Mouse (Mus musculus): Measurements from ENCODE around the gene Lrrc8c.

DNA sequence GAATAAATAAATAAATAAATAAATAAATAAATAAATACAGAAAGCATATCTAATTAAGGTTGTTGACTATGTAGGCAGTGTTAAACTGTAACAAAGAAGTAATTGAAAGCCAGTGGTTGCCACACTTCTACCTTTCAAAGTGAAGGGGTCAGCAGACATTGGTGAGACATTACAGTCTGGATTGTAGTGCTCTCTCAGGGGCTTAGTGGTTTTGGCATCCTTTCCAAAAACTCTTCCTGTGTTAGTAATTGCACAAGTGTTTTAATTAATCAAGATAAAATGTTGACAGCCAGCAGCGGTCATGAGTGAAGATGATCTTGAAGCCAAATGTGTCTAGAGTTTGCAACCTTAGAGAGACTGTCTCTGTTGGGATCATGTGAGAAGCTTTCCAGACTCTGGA is 110.8 kb downstream of the Lrrc8c start:
- TF ChIP-seq CTCF (conservative IDR thresholded peaks at IDR 0.05; ENCODE audit: low read length) (no peak), POU5F1 (IDR thresholded peaks at IDR 0.05; ENCODE audit: borderline replicate concordance, low read length) (no peak)

Data from E14TG2a.4 (cell line).